Mouse (Mus musculus): Measurements from ENCODE around the gene Sipa1. TPM values are rescaled to one million over a fixed set of nuclear protein-coding genes. Genes with fewer than 3 reads are reported as not detected.

Gene Sipa1
- total and polyA plus RNA-seq, 3 experiments: 6.2 to 15.5 TPM; not detected in 1

- no peak for TF ChIP-seq POLR2A (IDR thresholded peaks at IDR 0.05; ENCODE audit: control insufficient read depth in 1 of 2, insufficient read depth in 1 of 2, low read depth in 1 of 2, low read length in 2 of 2, poor library complexity in 1 of 2)
- no peak for TF ChIP-seq SMC3 (IDR thresholded peaks at IDR 0.05; ENCODE audit: low read depth, low read length)
- no peak for TF ChIP-seq RAD21 (IDR thresholded peaks at IDR 0.05; ENCODE audit: low read depth, low read length)
- TF ChIP-seq MAZ (IDR thresholded peaks at IDR 0.05; ENCODE audit: low read depth, low read length): no peak
- TF ChIP-seq ELF1 (IDR thresholded peaks at IDR 0.05; ENCODE audit: low read depth, low read length): no peak
- TF ChIP-seq CTCF (IDR thresholded peaks at IDR 0.05 in 2 of 3, conservative IDR thresholded peaks at IDR 0.05 in 1 of 3; ENCODE audit: control insufficient read depth in 1 of 3, insufficient read depth in 1 of 3, low read depth in 2 of 3, low read length in 3 of 3, poor library complexity in 1 of 3, severe bottlenecking in 1 of 3): no peak
Measured at GRCm38 (mm10) chr19:5662310-5662709, 1.2 kb downstream of the Sipa1 start (continued).

GRCm38 (mm10) chr19:5660942-5661751 lies 2.4 kb downstream of the Sipa1 start:
- TF ChIP-seq USF2 (IDR thresholded peaks at IDR 0.05; ENCODE audit: borderline replicate concordance in 1 of 2, insufficient read depth in 1 of 2, low read depth in 1 of 2, low read length in 2 of 2) (no peak), CTCF (IDR thresholded peaks at IDR 0.05 in 2 of 3, conservative IDR thresholded peaks at IDR 0.05 in 1 of 3; ENCODE audit: control insufficient read depth in 1 of 3, insufficient read depth in 1 of 3, low read depth in 2 of 3, low read length in 3 of 3, poor library complexity in 1 of 3, severe bottlenecking in 1 of 3) (no peak), CHD1 (IDR thresholded peaks at IDR 0.05; ENCODE audit: low read depth, low read length) (no peak), USF1 (IDR thresholded peaks at IDR 0.05; ENCODE audit: low read depth, low read length) (no peak), NELFE (IDR thresholded peaks at IDR 0.05; ENCODE audit: low read depth, low read length) (no peak), CHD2 (IDR thresholded peaks at IDR 0.05; ENCODE audit: low read length) (no peak), ZMIZ1 (IDR thresholded peaks at IDR 0.05; ENCODE audit: low read depth, low read length) (no peak), ETS1 (IDR thresholded peaks at IDR 0.05; ENCODE audit: low read depth, low read length) (no peak), GABPA (IDR thresholded peaks at IDR 0.05; ENCODE audit: low read depth, low read length) (no peak), RCOR1 (IDR thresholded peaks at IDR 0.05; ENCODE audit: low read depth, low read length) (no peak), GATA1 (IDR thresholded peaks at IDR 0.05; ENCODE audit: low read depth, low read length) (no peak), ZNF384 (IDR thresholded peaks at IDR 0.05; ENCODE audit: low read depth, low read length) (no peak), MEF2A (IDR thresholded peaks at IDR 0.05; ENCODE audit: extremely low read depth, insufficient replicate concordance, low read depth, low read length, poor library complexity, severe bottlenecking) (no peak), NRF1 (IDR thresholded peaks at IDR 0.05; ENCODE audit: insufficient read depth, low read depth, low read length, poor library complexity, severe bottlenecking) (no peak), POLR2A (IDR thresholded peaks at IDR 0.05; ENCODE audit: control insufficient read depth in 1 of 2, insufficient read depth in 1 of 2, low read depth in 1 of 2, low read length in 2 of 2, poor library complexity in 1 of 2) (no peak), HCFC1 (IDR thresholded peaks at IDR 0.05; ENCODE audit: low read depth, low read length) (no peak), SMC3 (IDR thresholded peaks at IDR 0.05; ENCODE audit: low read depth, low read length) (no peak), BHLHE40 (IDR thresholded peaks at IDR 0.05; ENCODE audit: borderline replicate concordance, low read depth, low read length) (no peak)
- Histone ChIP-seq H3K36me3 (ENCODE audit: control insufficient read depth in 1 of 2, insufficient read depth in 2 of 2, low read length in 2 of 2) (peaks cover 0 to 21% of the 10 kb centered on the region in 2 experiments; a peak in 2 of 4 replicates), H3K79me2 (ENCODE audit: control insufficient read depth, insufficient read depth, low read length, poor library complexity) (no peaks in the 10 kb centered on the region; the same call in 1 of the 2 replicates), H3K9me3 (replicated peaks; ENCODE audit: insufficient read depth, low read length) (no peaks in the 10 kb centered on the region), H3K27me3 (ENCODE audit: control insufficient read depth in 1 of 2, insufficient read depth in 2 of 2, low read length in 2 of 2) (no peaks in the 10 kb centered on the region), H3K4me3 (ENCODE audit: control insufficient read depth in 1 of 2, insufficient read depth in 1 of 2, low read depth in 2 of 2, low read length in 2 of 2) (no peak overlapping the region), H3K9ac (ENCODE audit: control insufficient read depth, low read depth, low read length, poor library complexity, severe bottlenecking) (no peak overlapping the region), H3K4me1 (ENCODE audit: control insufficient read depth in 1 of 2, insufficient read depth in 2 of 2, low read length in 2 of 2) (peaks cover 1 to 29% of the 10 kb centered on the region in 2 experiments; a peak in 3 of 4 replicates), H3K27ac (ENCODE audit: control insufficient read depth, low read depth, low read length) (no peak overlapping the region)
- DNase-seq (ENCODE audit: low read depth, low spot score): no peak

Data from MEL (cell line).